Mouse (Mus musculus): ENCODE measurements around the gene Slc26a10.

- no peak for TF ChIP-seq CTCF (conservative IDR thresholded peaks at IDR 0.05; ENCODE audit: low read length)
- no peak for TF ChIP-seq NANOG (IDR thresholded peaks at IDR 0.05; ENCODE audit: borderline replicate concordance, low read length)
These were observed 39.5 kb downstream of the Slc26a10 start for GRCm38 (mm10) chr10:127140971-127141370.
